Mouse (Mus musculus) liver, adult 2 months (tissue): ENCODE data around the gene Ost4. TPM values are rescaled to one million over a fixed set of nuclear protein-coding genes. Genes with fewer than 3 reads are reported as not detected.
"Not testable (repeated sequence)": the region's sequence is repeated elsewhere in the genome, so short reads cannot be mapped to it uniquely, and the experiment has no call there.

Source experiments
- DNase-seq: peaks from one replicate; pipeline ENCODE4 v3.0.0-alpha.2; 2011; ENCODE audit warnings: low read depth, low spot score; ENCODE audit errors: extremely low read depth
- H3K27ac ChIP-seq: fragments of 200-500 bp; replicated peaks from 2 replicates; pipeline ENCODE4 v1.5.1; 2012; ENCODE audit warnings: low read depth, mild to moderate bottlenecking, control low read depth, inconsistent platforms, low read length; ENCODE audit not compliant: insufficient read depth
- H3K27me3 ChIP-seq: fragments of 200-500 bp; 2 replicates; pipeline ENCODE4 v1.6.1; 2012; ENCODE audit warnings: mild to moderate bottlenecking, moderate library complexity, low read length, inconsistent platforms; ENCODE audit not compliant: control insufficient read depth, insufficient read depth
- H3K36me3 ChIP-seq: fragments of 200-500 bp; 2 replicates; pipeline ENCODE4 v1.6.1; 2012; ENCODE audit warnings: low read length, inconsistent platforms; ENCODE audit not compliant: control insufficient read depth, insufficient read depth
- H3K4me1 ChIP-seq: fragments of 200-500 bp; 2 replicates; pipeline ENCODE4 v1.6.1; 2011; ENCODE audit warnings: low read length; ENCODE audit not compliant: control insufficient read depth, insufficient read depth
- H3K4me3 ChIP-seq: fragments of 200-500 bp; 2 replicates; pipeline ENCODE4 v1.5.1; 2011; ENCODE audit warnings: low read depth, mild to moderate bottlenecking, control low read depth, low read length, moderate library complexity; ENCODE audit not compliant: insufficient read depth
- H3K79me2 ChIP-seq: fragments of 200-500 bp; 2 replicates; pipeline ENCODE4 v1.6.1; 2012; ENCODE audit warnings: inconsistent platforms, mild to moderate bottlenecking, low read length, moderate library complexity; ENCODE audit not compliant: control insufficient read depth, insufficient read depth
- H3K9ac ChIP-seq: fragments of 200-500 bp; 2 replicates; pipeline ENCODE4 v1.6.1; 2012; ENCODE audit warnings: low read depth, mild to moderate bottlenecking, control low read depth, inconsistent platforms, low read length
- CTCF ChIP-seq: fragments of 200-500 bp; IDR thresholded peaks from 2 replicates; pipeline ENCODE4 v1.5.1; 2011; ENCODE audit warnings: low read depth, low read length, control low read depth
- POLR2A ChIP-seq: fragments of 200-500 bp; IDR thresholded peaks from 2 replicates; pipeline ENCODE4 v1.6.1; 2011; ENCODE audit warnings: low read length, control low read depth; ENCODE audit not compliant: insufficient read depth; ENCODE audit errors: extremely low read depth
- WGBS: fragments of 180-500 bp; shearing (Covaris S2); methylation state at CpG from one replicate; pipeline ENCODE4 v1.1.7; 2018; 5-methylcytosine and 5-hydroxymethylcytosine counted together
- polyA plus RNA-seq: library from polyadenylated mRNA; depleted of rRNA; stranded (reverse); fragments of >200 nt; gene quantifications from 2 replicates; pipeline ENCODE4 v1.2.3, GENCODE M21; 2012
- total RNA-seq: library from RNA; depleted of rRNA; stranded (reverse); fragments of >200 nt; gene quantifications from 2 replicates; pipeline ENCODE4 v1.2.3, GENCODE M21; 2014

Ost4 gene
- total and polyA plus RNA-seq, 2 experiments: 76.2 to 167 TPM

GRCm38 (mm10) chr5:30888337-30889087 lies 19.1 kb downstream of the Ost4 start, which contains the start of gene Agbl5:
TSS of gene Agbl5 (plus strand) at chr5:30888694.
- under 1% methylated on average over 42 of the region's 42 CpGs for WGBS
- peak within 1 kb of the TSS; percentile 83 for H3K27ac ChIP-seq
- DNase-seq: peak; percentile 93
- H3K4me3 ChIP-seq: peak within 1 kb of the TSS; percentile 79
- no peaks in the 10 kb centered on the region; the same call in 1 of the 2 replicates for H3K36me3 ChIP-seq
- peaks cover 1% of the 10 kb centered on the region; the same call in 1 of the 2 replicates for H3K4me1 ChIP-seq
- H3K79me2 ChIP-seq: no peaks in the 10 kb centered on the region
- peak within 1 kb of the TSS; percentile 82 for H3K9ac ChIP-seq
- no peaks in the 10 kb centered on the region for H3K27me3 ChIP-seq
- 0 out of 2 replicates have a peak, but pooled peaks have one; percentile 17 for TF ChIP-seq POLR2A
- no peak for TF ChIP-seq CTCF

GRCm38 (mm10) chr5:30887858-30888336 lies 19.7 kb downstream of the Ost4 start:
- no peak for TF ChIP-seq POLR2A
- TF ChIP-seq CTCF: no peak
- Histone ChIP-seq H3K4me1 (peaks cover 1% of the 10 kb centered on the region; the same call in 1 of the 2 replicates), H3K27ac (peak overlapping the region; percentile 83), H3K9ac (peak overlapping the region; percentile 82), H3K79me2 (no peaks in the 10 kb centered on the region), H3K36me3 (no peaks in the 10 kb centered on the region; the same call in 1 of the 2 replicates), H3K4me3 (peak overlapping the region; percentile 79), H3K27me3 (no peaks in the 10 kb centered on the region)
- peak; percentile 99 for DNase-seq
- under 1% methylated on average over 28 of the region's 28 CpGs for WGBS

- Histone ChIP-seq H3K4me1 (peaks cover 1% of the 10 kb centered on the region; the same call in 1 of the 2 replicates), H3K36me3 (no peaks in the 10 kb centered on the region; the same call in 1 of the 2 replicates), H3K27ac (peak overlapping the region; percentile 83), H3K27me3 (no peaks in the 10 kb centered on the region), H3K79me2 (no peaks in the 10 kb centered on the region), H3K9ac (peak overlapping the region; percentile 82), H3K4me3 (peak overlapping the region; percentile 79)
- WGBS: under 1% methylated on average over 19 of the region's 19 CpGs
- peak; percentile 93 for DNase-seq
- 0 out of 2 replicates have a peak, but pooled peaks have one; percentile 5 for TF ChIP-seq CTCF
- peak; percentile 90 for TF ChIP-seq POLR2A
These were observed 20.2 kb downstream of the Ost4 start for GRCm38 (mm10) chr5:30887331-30887761.

- no peak overlapping the region; the same call in 1 of the 2 replicates for H3K27ac ChIP-seq
- no peak overlapping the region for H3K4me3 ChIP-seq
- H3K9ac ChIP-seq: no peak overlapping the region
- no peaks in the 10 kb centered on the region for H3K79me2 ChIP-seq
- no peaks in the 10 kb centered on the region for H3K27me3 ChIP-seq
- 29% methylated on average over 5 of the region's 5 CpGs for WGBS
- H3K36me3 ChIP-seq: no peaks in the 10 kb centered on the region
- no peak for TF ChIP-seq CTCF
- no peak for TF ChIP-seq POLR2A
- H3K4me1 ChIP-seq: peaks cover 1% of the 10 kb centered on the region; the same call in 1 of the 2 replicates
- no peak for DNase-seq
These were observed 20.9 kb downstream of the Ost4 start for GRCm38 (mm10) chr5:30886731-30887130.

GRCm38 (mm10) chr5:30886209-30886608 lies 21.4 kb downstream of the Ost4 start:
- no peaks in the 10 kb centered on the region for H3K27me3 ChIP-seq
- WGBS: 60% methylated on average over 4 of the region's 4 CpGs
- TF ChIP-seq POLR2A: no peak
- no peak for TF ChIP-seq CTCF
- peaks cover 1% of the 10 kb centered on the region; the same call in 1 of the 2 replicates for H3K4me1 ChIP-seq
- no peaks in the 10 kb centered on the region for H3K36me3 ChIP-seq
- no peak overlapping the region for H3K4me3 ChIP-seq
- no peak for DNase-seq
- no peak overlapping the region for H3K9ac ChIP-seq
- H3K27ac ChIP-seq: no peak overlapping the region
- H3K79me2 ChIP-seq: no peaks in the 10 kb centered on the region

GRCm38 (mm10) chr5:30881839-30882238 lies 25.7 kb downstream of the Ost4 start:
- not testable (repeated sequence) for H3K27me3 ChIP-seq, H3K79me2 ChIP-seq, H3K4me1 ChIP-seq, H3K27ac ChIP-seq, H3K36me3 ChIP-seq, H3K4me3 ChIP-seq, H3K9ac ChIP-seq, DNase-seq
- 83% methylated on average over 4 of the region's 4 CpGs for WGBS
